Mouse (Mus musculus): Measurements from ENCODE around the gene Rmdn3.

DNA sequence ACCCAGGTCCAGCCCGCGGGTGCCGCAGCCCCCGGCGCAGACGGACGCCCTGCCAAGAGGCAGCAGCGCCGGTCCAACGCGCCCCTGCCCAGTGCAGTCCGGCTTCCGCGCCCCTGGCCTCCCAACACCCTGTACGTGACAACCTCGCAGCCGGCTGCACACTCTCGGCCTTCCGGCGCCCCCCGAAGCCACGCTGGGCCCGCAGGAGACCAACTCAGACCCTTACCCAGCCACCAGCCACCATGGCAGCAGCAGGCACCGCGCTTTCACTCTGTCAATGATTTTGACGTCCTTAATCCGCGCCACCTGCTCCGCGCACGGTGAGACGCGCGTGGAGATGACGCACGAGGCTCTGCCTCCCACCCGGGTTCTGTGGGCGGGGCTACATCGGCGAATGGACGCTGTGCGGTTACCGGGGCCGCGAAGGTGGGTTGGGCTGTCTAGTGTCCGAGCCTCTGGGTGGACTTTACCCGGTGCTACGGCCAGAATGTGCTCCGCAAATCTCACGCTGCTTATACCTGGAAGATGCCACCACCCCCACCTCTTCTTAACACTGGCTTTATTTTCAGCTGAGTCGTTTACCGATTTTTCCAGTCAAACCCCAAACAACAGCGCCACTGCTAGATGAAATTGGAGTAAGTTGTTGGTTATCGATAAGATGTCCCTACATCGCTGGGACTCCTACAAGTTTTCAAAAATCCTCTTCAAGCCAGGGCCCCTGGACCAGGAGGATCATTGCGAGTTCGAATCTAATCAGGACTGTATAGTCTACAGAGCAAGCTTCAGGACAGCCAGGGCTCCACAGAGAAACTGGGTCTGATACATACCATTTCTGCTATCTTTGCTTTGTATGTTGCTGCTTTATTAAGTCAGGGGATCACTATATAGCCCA lies at the start of gene Rmdn3:
- peak; percentile 36 for TF ChIP-seq CTCF (IDR thresholded peaks at IDR 0.05; ENCODE audit: low read depth)
- no peak for TF ChIP-seq EP300 (IDR thresholded peaks at IDR 0.05; ENCODE audit: low read depth)
